Mouse (Mus musculus) layer of hippocampus, adult 2 months (tissue): ENCODE measurements at regions not wholly inside any gene's neighbourhood (a gene's known extent, or its start where the extent isn't known, plus 50 kb on each side); places are given as distances from the start of the nearest gene placed in this dataset.
A peak's percentile ranks its signal among the peaks of the same experiment; 100 is the strongest.

ENCODE experiments used
- DNase-seq, 2 experiments: peaks; one replicate each; pipeline ENCODE4 v3.0.0; 2022; ENCODE audit warnings: low spot score in 2 of 2
- H3K27ac ChIP-seq: fragments of 200-600 bp; 2 replicates; pipeline ENCODE4 v1.8.1; 2022
- H3K4me3 ChIP-seq: fragments of 200-600 bp; 2 replicates; pipeline ENCODE4 v1.8.1; 2022; ENCODE audit warnings: mild to moderate bottlenecking
- CTCF ChIP-seq: fragments of 200-600 bp; conservative IDR thresholded peaks from 2 replicates; pipeline ENCODE4 v1.8.1; 2022; ENCODE audit warnings: antibody characterized with exemption, mild to moderate bottlenecking, moderate library complexity

GRCm38 (mm10) chr10:56453578-56454069 is 76.5 kb downstream of the Gja1 start:
- no peak for DNase-seq
- no peak overlapping the region for H3K4me3 ChIP-seq
- TF ChIP-seq CTCF = no peak
- H3K27ac ChIP-seq = no peak overlapping the region

GRCm38 (mm10) chr10:56455867-56456468 is 78.8 kb downstream of the Gja1 start:
- H3K27ac ChIP-seq = no peak overlapping the region
- H3K4me3 ChIP-seq = no peak overlapping the region
- DNase-seq = no peak
- TF ChIP-seq CTCF = no peak

- TF ChIP-seq CTCF = no peak
- Histone ChIP-seq H3K4me3 (no peak overlapping the region), H3K27ac (no peak overlapping the region)
- no peak for DNase-seq
Observed at GRCm38 (mm10) chr10:56468537-56468936, 91.4 kb downstream of the Gja1 start.

GRCm38 (mm10) chr10:56468993-56469712 is 92.0 kb downstream of the Gja1 start:
- Histone ChIP-seq H3K27ac (0 out of 2 replicates have a peak overlapping the region, but pooled peaks have one; percentile 18), H3K4me3 (peak overlapping the region; percentile 32)
- no peak for DNase-seq
- TF ChIP-seq CTCF = no peak

GRCm38 (mm10) chr10:56469895-56470294 is 92.8 kb downstream of the Gja1 start:
- no peak overlapping the region for H3K4me3 ChIP-seq
- TF ChIP-seq CTCF = no peak
- no peak for DNase-seq
- H3K27ac ChIP-seq = no peak overlapping the region

- TF ChIP-seq CTCF = 0 out of 2 replicates have a peak, but pooled peaks have one; percentile 2
- DNase-seq = peak; percentile 18 to 20
- Histone ChIP-seq H3K27ac (peak overlapping the region; percentile 55; the same call in 1 of the 2 replicates), H3K4me3 (no peak overlapping the region)
Observed at GRCm38 (mm10) chr10:56474951-56475350, 97.8 kb downstream of the Gja1 start.

GRCm38 (mm10) chr10:56482156-56482716 is 105.1 kb downstream of the Gja1 start:
- Histone ChIP-seq H3K27ac (no peak overlapping the region), H3K4me3 (no peak overlapping the region)
- DNase-seq = no peak
- no peak for TF ChIP-seq CTCF

- no peak for DNase-seq
- no peak overlapping the region for H3K4me3 ChIP-seq
- TF ChIP-seq CTCF = no peak
- no peak overlapping the region for H3K27ac ChIP-seq
Observed at GRCm38 (mm10) chr10:56484931-56485330, 107.8 kb downstream of the Gja1 start.

- DNase-seq = no peak
- Histone ChIP-seq H3K27ac (no peak overlapping the region), H3K4me3 (no peak overlapping the region)
- no peak for TF ChIP-seq CTCF
Observed at GRCm38 (mm10) chr10:56485746-56486145, 108.6 kb downstream of the Gja1 start.

GRCm38 (mm10) chr10:56486584-56486983 is 109.5 kb downstream of the Gja1 start:
- H3K4me3 ChIP-seq = no peak overlapping the region
- no peak overlapping the region for H3K27ac ChIP-seq
- DNase-seq = no peak
- TF ChIP-seq CTCF = no peak

- TF ChIP-seq CTCF = no peak
- Histone ChIP-seq H3K4me3 (no peak overlapping the region), H3K27ac (no peak overlapping the region)
- DNase-seq = no peak
Observed at GRCm38 (mm10) chr10:56493461-56493860, 116.3 kb downstream of the Gja1 start.

GRCm38 (mm10) chr10:56495352-56495751 is 118.2 kb downstream of the Gja1 start:
- H3K27ac ChIP-seq = no peak overlapping the region
- H3K4me3 ChIP-seq = no peak overlapping the region
- no peak for TF ChIP-seq CTCF
- no peak for DNase-seq

- Histone ChIP-seq H3K27ac (no peak overlapping the region), H3K4me3 (no peak overlapping the region)
- no peak for TF ChIP-seq CTCF
- DNase-seq = no peak
Observed at GRCm38 (mm10) chr10:56519041-56519440, 141.9 kb downstream of the Gja1 start.
